Comparison of ENCODE assay signal across 13 mouse cellular contexts in the genomic region with DNA sequence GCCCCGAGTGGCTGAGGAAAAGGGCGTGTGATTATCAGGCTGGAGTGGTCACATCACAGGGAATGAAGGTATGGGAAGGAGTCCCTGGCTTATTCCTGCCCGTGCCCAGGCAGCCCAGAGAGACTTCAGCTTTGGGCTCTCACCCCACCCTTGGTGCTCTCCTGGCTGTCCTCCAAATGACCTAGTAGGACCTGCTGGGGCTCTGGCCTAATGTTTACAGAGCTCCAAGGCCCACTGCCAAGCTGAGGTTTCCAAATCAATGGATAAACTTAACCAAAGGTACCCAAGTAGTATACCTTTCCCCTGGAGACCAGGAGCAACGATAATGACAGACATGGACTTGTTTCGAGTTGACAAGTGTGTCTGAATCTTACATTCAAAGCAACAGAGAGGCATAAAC.
DNase-seq lines count a peak whose midpoint lies in the region; ATAC-seq lines count a peak whose summit lies in the region.
"Had no signal": no experiment of that assay in that cellular context is flagged by ENCODE, and none has a peak within 500 bp of the region (broad histone marks: within the 10 kb centered on the region; RNA-seq: fewer than 3 reads in every experiment).

No protein-coding gene starts in this region.

- H3K27ac ChIP-seq in liver, embryonic 13.5 days: no peak overlapping the region
- no peak overlapping the region for H3K27ac ChIP-seq in forebrain, embryonic 16.5 days (ENCODE audit: low read length)
- no peak overlapping the region for H3K27ac ChIP-seq in hindbrain, embryonic 13.5 days
- H3K27ac ChIP-seq: forebrain, embryonic 12.5 days; hindbrain, embryonic 15.5 days had no signal

- H3K9ac ChIP-seq in liver, embryonic 13.5 days: no peak overlapping the region
- H3K9ac ChIP-seq in forebrain, embryonic 16.5 days (replicated peaks; ENCODE audit: low read depth, low read length): no peak overlapping the region
- no peak overlapping the region for H3K9ac ChIP-seq in hindbrain, embryonic 13.5 days
- H3K9ac ChIP-seq: forebrain, embryonic 12.5 days; hindbrain, embryonic 15.5 days had no signal

- H3K4me3 ChIP-seq in liver, embryonic 13.5 days (replicated peaks): no peak overlapping the region
- no peak overlapping the region for H3K4me3 ChIP-seq in forebrain, embryonic 16.5 days (replicated peaks; ENCODE audit: low read length)
- H3K4me3 ChIP-seq in hindbrain, embryonic 13.5 days: no peak overlapping the region
- H3K4me3 ChIP-seq: forebrain, embryonic 12.5 days; hindbrain, embryonic 15.5 days had no signal

- no peaks in the 10 kb centered on the region for H3K27me3 ChIP-seq in liver, embryonic 13.5 days
- no peaks in the 10 kb centered on the region for H3K27me3 ChIP-seq in forebrain, embryonic 16.5 days (replicated peaks; ENCODE audit: control insufficient read depth, insufficient read depth, low read length)
- no peaks in the 10 kb centered on the region for H3K27me3 ChIP-seq in hindbrain, embryonic 13.5 days
- H3K27me3 ChIP-seq: forebrain, embryonic 12.5 days; hindbrain, embryonic 15.5 days had no signal

- WGBS in liver, embryonic 13.5 days (ENCODE audit: insufficient replicate concordance): 61% methylated on average over 5 of the region's 5 CpGs
- 88% methylated on average over 5 of the region's 5 CpGs for WGBS in forebrain, embryonic 16.5 days
- 88% methylated on average over 5 of the region's 5 CpGs for WGBS in hindbrain, embryonic 13.5 days

- peak; percentile 63; the same call in 1 of the 2 replicates for ATAC-seq in liver, embryonic 13.5 days (ENCODE audit: low read depth)
- no peak for ATAC-seq in forebrain, embryonic 16.5 days
- ATAC-seq in hindbrain, embryonic 13.5 days (ENCODE audit: low FRiP score): no peak

- no peak overlapping the region for H3K4me2 ChIP-seq in liver, embryonic 13.5 days
- no peak overlapping the region for H3K4me2 ChIP-seq in forebrain, embryonic 16.5 days (ENCODE audit: low read length)
- H3K4me2 ChIP-seq in hindbrain, embryonic 13.5 days: no peak overlapping the region
- H3K4me2 ChIP-seq: forebrain, embryonic 12.5 days; hindbrain, embryonic 15.5 days had no signal

- H3K36me3 ChIP-seq in liver, embryonic 13.5 days: no peaks in the 10 kb centered on the region
- H3K36me3 ChIP-seq in forebrain, embryonic 16.5 days (ENCODE audit: control insufficient read depth, insufficient read depth): peaks cover 3% of the 10 kb centered on the region; the same call in 1 of the 2 replicates
- peaks cover 24% of the 10 kb centered on the region for H3K36me3 ChIP-seq in hindbrain, embryonic 13.5 days
- H3K36me3 ChIP-seq: forebrain, embryonic 12.5 days; hindbrain, embryonic 15.5 days had no signal

- 0 out of 2 replicates have a peak, but pooled peaks cover 4% of the 10 kb centered on the region for H3K4me1 ChIP-seq in liver, embryonic 13.5 days (replicated peaks)
- peaks cover 11% of the 10 kb centered on the region for H3K4me1 ChIP-seq in forebrain, embryonic 16.5 days (replicated peaks; ENCODE audit: control insufficient read depth, insufficient read depth, low read length)
- peaks cover 15% of the 10 kb centered on the region for H3K4me1 ChIP-seq in hindbrain, embryonic 13.5 days (replicated peaks)
- H3K4me1 ChIP-seq: forebrain, embryonic 12.5 days had no signal

- no peaks in the 10 kb centered on the region for H3K9me3 ChIP-seq in liver, embryonic 13.5 days (replicated peaks)
- no peaks in the 10 kb centered on the region for H3K9me3 ChIP-seq in forebrain, embryonic 16.5 days (ENCODE audit: control insufficient read depth, low read length)
- no peaks in the 10 kb centered on the region for H3K9me3 ChIP-seq in hindbrain, embryonic 13.5 days
- H3K9me3 ChIP-seq: forebrain, embryonic 12.5 days; G1E; hindbrain, embryonic 15.5 days had no signal

- intact Hi-C loops in left cerebral cortex, postnatal 4 days (cut with DNase I): no loop called here

- peak; percentile 9 for DNase-seq in cerebellum, adult 11-12 months
- no peak for DNase-seq in cerebellum, adult 11 months
- DNase-seq in left cerebral cortex, postnatal 4 days: peak; percentile 17
- DNase-seq in left cerebral cortex, adult 11 months (ENCODE audit: low spot score): no peak
- DNase-seq in liver, embryonic 13.5 days: no peak
- DNase-seq in lung, postnatal 4 days: peak; percentile 13 to 31
- DNase-seq: gastrocnemius, postnatal 25 days; retina, postnatal 1 day had no signal

Comparison
In these comparisons a context has a peak if more than half of its experiments do, and no peak if none do; other contexts are left out.
1. DNase-seq: peak in cerebellum, adult 11-12 months (single experiment), left cerebral cortex, postnatal 4 days (single experiment) and lung, postnatal 4 days (2 of 2); none in cerebellum, adult 11 months (single experiment), left cerebral cortex, adult 11 months (single experiment) and liver, embryonic 13.5 days (single experiment).